Mouse (Mus musculus) layer of hippocampus, adult 8-10 months (tissue): ENCODE results near the gene Mcl1. TPM values are rescaled to one million over a fixed set of nuclear protein-coding genes. Genes with fewer than 3 reads are reported as not detected.

Source experiments
- DNase-seq, 2 experiments: peaks; one replicate each; pipeline ENCODE4 v3.0.0; 2022; ENCODE audit warnings: low spot score in 2 of 2
- total RNA-seq, 4 experiments: library from RNA; stranded (reverse); gene quantifications; 2 replicates each; pipeline ENCODE4 v1.2.4; 2022

The Mcl1 gene
- total RNA-seq, 4 experiments from 2014 or later = 55.1 to 73.6 (median 61.1) TPM

- no peak for DNase-seq
These were observed 47.7 kb downstream of the Mcl1 start for GRCm38 (mm10) chr3:95706273-95706672.

- no peak for DNase-seq
These were observed 48.9 kb downstream of the Mcl1 start for GRCm38 (mm10) chr3:95707497-95707896.

GRCm38 (mm10) chr3:95709044-95709443 is 50.5 kb downstream of the Mcl1 start:
- DNase-seq = no peak

GRCm38 (mm10) chr3:95709967-95710366 is 51.4 kb downstream of the Mcl1 start:
- DNase-seq = no peak

Other genes starting within 250 kb of the Mcl1 start
- 10 to 100 TPM; 35.5 to 53.5 (median 44.7) TPM for gene Arnt, start 224.4 kb upstream of the Mcl1 start, total RNA-seq
- 1 to 10 TPM; 1.9 to 3.2 (median 2.8) TPM for gene Ctsk, start 159.5 kb upstream of the Mcl1 start, total RNA-seq
- 100 to 1,000 TPM in 2 of 4 experiments, 10 to 100 TPM in 2; 61.9 to 591 (median 296) TPM for gene Ctss, start 132.0 kb upstream of the Mcl1 start, total RNA-seq
- not detected for gene Hormad1, start 99.1 kb upstream of the Mcl1 start, total RNA-seq
- gene Golph3l, start 69.9 kb upstream of the Mcl1 start, total RNA-seq = 10 to 100 TPM; 20.3 to 27.0 (median 21.9) TPM
- gene Ensa, start 33.8 kb upstream of the Mcl1 start, total RNA-seq = 100 to 1,000 TPM; 286 to 320 (median 297) TPM
- 10 to 100 TPM in 2 of 4 experiments, 1 to 10 TPM in 2; 5.2 to 17.9 (median 10.4) TPM for gene Adamtsl4, start 29.1 kb downstream of the Mcl1 start, total RNA-seq
- gene Ecm1, start 80.8 kb downstream of the Mcl1 start, total RNA-seq = 10 to 100 TPM in 3 of 4 experiments, 1 to 10 TPM in 1; 9.7 to 13.9 (median 11.8) TPM
- 10 to 100 TPM; 36.5 to 52.9 (median 41.8) TPM for gene Tars2, start 101.4 kb downstream of the Mcl1 start, total RNA-seq
- gene Rprd2, start 160.1 kb downstream of the Mcl1 start, total RNA-seq = 10 to 100 TPM; 62.4 to 73.3 (median 71.2) TPM
- 10 to 100 TPM; 35.7 to 46.3 (median 40.5) TPM for gene Prpf3, start 197.1 kb downstream of the Mcl1 start, total RNA-seq
- gene Mrps21, start 212.7 kb downstream of the Mcl1 start, total RNA-seq = 100 to 1,000 TPM; 125 to 159 (median 138) TPM
- gene Ciart, start 223.5 kb downstream of the Mcl1 start, total RNA-seq = 10 to 100 TPM; 13.7 to 30.2 (median 21.4) TPM
- 10 to 100 TPM in 1 of 4 experiments, 1 to 10 TPM in 3; 2.9 to 11.2 (median 5.9) TPM for gene BC028528, start 233.2 kb downstream of the Mcl1 start, total RNA-seq
- gene Aph1a, start 235.2 kb downstream of the Mcl1 start, total RNA-seq = 10 to 100 TPM; 53.9 to 75.7 (median 70.1) TPM
- 10 to 100 TPM in 3 of 4 experiments, 1 to 10 TPM in 1; 9.8 to 14.4 (median 11.1) TPM for gene Car14, start 245.9 kb downstream of the Mcl1 start, total RNA-seq